23 mouse cellular contexts compared by ENCODE assay signal in genomic region chr11:65903944-65904343, GRCm38 (mm10).
"Had no signal": no experiment of that assay in that cellular context is flagged by ENCODE, and none has a peak within 500 bp of the region (broad histone marks: within the 10 kb centered on the region; RNA-seq: fewer than 3 reads in every experiment).

No protein-coding gene starts in this region.

- H3K9ac ChIP-seq: hindbrain, embryonic 12.5 days; hindbrain, embryonic 14.5 days; intestine, embryonic 15.5 days; limb, embryonic 13.5 days; limb, embryonic 15.5 days; liver, embryonic 12.5 days had no signal

- ATAC-seq: hindbrain, embryonic 16.5 days; inflammation-experienced regulatory T-cells, adult 6 months; intestine, embryonic 15.5 days; intestine, postnatal 0 days; liver, embryonic 12.5 days had no signal

- H3K27me3 ChIP-seq: hindbrain, embryonic 12.5 days; intestine, embryonic 15.5 days; limb, embryonic 13.5 days; limb, embryonic 15.5 days; liver, embryonic 12.5 days had no signal

- H3K36me3 ChIP-seq: hindbrain, embryonic 10.5 days; hindbrain, embryonic 12.5 days; intestine, embryonic 15.5 days; limb, embryonic 13.5 days; limb, embryonic 15.5 days; liver, embryonic 12.5 days had no signal

- H3K9me3 ChIP-seq: hindbrain, embryonic 10.5 days; hindbrain, embryonic 12.5 days; intestine, embryonic 15.5 days; limb, embryonic 13.5 days; limb, embryonic 15.5 days; liver, embryonic 12.5 days had no signal

- H3K4me2 ChIP-seq: heart, embryonic 11.5 days; hindbrain, embryonic 12.5 days; hindbrain, embryonic 14.5 days; intestine, embryonic 15.5 days; limb, embryonic 13.5 days; limb, embryonic 15.5 days; liver, embryonic 12.5 days had no signal

- H3K4me1 ChIP-seq: hindbrain, embryonic 10.5 days; hindbrain, embryonic 12.5 days; intestine, embryonic 15.5 days; limb, embryonic 13.5 days; limb, embryonic 15.5 days; liver, embryonic 12.5 days had no signal

- DNase-seq: gastrocnemius, postnatal 14 days; gastrocnemius, postnatal 36 days; heart, adult 2 months; heart, postnatal 10 days; heart, postnatal 4 days; kidney, adult 18-20 months; kidney, adult 8-10 months; kidney, postnatal 10 days; kidney, postnatal 25 days; kidney, postnatal 4 days; left cerebral cortex, postnatal 4 days had no signal

- H3K27ac ChIP-seq: heart, adult 2 months; hindbrain, embryonic 10.5 days; hindbrain, embryonic 12.5 days; hindbrain, embryonic 14.5 days; intestine, embryonic 15.5 days; layer of hippocampus, adult 2 months; limb, embryonic 13.5 days; limb, embryonic 15.5 days; liver, embryonic 12.5 days had no signal

- H3K4me3 ChIP-seq: heart, adult 2 months; hindbrain, embryonic 10.5 days; hindbrain, embryonic 12.5 days; intestine, embryonic 15.5 days; layer of hippocampus, adult 2 months; limb, embryonic 13.5 days; limb, embryonic 15.5 days; liver, embryonic 12.5 days had no signal
